Mouse (Mus musculus): ENCODE measurements around the gene Tmcc1.

Gene Tmcc1

DNA sequence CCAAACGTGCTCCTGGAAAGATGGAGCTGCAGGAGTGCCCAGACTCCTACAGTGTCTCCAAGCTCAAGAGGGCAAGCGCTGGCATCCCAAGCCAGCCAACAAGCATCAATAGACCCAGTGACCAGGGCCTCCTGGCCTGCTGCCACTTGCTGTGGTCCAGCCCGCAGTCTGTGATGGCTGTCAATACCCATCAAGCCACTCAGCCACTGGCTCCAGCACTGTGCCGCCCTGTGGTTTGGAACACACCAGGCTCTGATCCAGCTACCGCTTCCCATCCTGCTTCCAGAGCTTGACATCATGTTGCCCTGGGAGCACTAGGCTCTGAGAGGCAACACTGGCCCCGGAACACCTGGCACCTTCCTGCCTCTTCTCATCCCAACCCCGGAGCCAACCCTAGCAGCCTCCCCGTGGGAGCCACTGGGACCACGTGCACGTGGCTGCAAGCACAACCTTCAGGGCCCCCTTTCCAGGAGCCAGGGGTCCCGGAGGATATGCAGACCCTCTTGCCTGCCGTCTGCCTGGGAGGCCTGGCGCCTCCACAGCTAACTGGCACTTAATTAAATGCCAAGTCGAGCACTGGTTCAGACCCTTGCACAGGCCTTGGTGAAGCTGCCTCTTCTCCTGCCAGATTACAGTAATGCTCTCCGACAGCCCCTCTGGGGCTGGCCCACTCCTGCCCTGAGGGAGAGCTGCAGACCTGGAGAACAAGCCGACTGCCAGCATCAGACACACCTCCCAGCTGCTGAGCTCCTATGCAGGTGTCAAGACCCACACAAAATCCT, 219.2 kb downstream of the Tmcc1 start:
- peak in 1 of 2 experiments; percentile 66 for DNase-seq (ENCODE audit: inconsistent age in 2 of 2, low spot score in 1 of 2)

DNA sequence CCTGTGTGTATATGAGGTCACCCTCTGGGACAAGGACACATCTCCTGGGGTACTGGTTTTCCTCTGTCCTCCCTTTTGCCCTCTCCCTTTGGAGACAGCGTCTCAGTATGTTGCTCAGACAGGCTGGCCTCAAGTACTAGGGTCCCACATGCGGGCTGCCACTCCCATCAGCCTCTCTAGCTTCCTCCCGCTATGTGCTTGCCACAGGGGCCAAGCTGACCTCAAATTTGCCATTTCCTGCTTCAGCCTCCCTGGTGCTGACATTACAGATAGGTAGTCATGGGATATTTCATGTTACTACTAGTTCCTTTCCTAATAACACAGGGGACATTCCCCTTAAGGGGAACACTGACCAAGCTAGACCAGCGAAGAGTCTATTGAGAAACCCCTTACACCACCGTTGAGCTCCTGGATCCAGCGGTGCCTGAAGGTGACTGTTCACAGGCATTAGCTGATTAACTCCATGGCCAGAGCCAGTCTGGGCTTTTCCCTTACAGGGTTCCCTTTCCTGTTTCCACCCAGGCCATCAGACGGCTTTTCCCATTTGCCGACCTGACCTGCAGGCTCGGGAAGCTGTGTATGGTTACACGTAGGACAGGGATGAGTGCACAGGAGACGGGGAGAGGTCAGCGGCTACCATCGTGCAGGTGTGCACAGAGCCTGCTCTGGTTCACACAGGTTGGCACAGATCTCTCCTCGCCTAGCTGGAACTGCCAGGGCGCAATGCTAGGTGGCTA, 220.0 kb downstream of the Tmcc1 start:
- no peak for DNase-seq (ENCODE audit: inconsistent age in 2 of 2, low spot score in 1 of 2)

DNA sequence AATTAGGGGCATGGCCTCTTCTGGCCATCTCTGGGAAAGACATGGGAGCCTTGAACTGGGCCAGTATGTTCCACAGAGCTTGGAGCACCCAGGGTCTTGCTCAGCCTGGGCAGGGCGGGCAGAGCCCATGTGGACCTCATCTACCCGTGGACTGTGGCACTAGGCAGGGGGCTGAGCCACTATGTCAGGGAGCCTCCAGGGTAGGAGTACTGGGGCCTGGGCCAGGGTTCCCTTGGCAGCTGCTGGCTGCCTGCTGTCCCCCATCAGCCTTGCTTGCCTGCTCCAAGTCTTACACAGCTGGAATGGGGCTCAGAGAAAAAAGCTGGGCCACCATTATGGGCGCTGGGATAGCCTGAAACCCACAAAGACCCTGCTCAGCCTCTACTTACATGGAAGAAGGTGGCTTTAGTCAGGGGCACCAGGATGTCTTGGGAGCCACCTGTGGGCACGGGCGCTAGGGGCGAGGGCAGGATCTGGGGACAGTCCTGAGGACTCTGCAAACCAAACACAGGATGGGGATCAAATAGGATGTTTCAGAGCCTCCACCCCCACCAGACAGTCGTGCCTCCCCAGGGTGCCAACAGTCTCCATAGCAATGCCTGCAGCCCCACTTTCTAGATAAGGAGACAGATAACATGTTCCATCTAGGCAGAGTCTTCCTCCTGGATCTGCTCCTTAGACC, 221.1 kb downstream of the Tmcc1 start:
- DNase-seq (ENCODE audit: inconsistent age in 2 of 2, low spot score in 1 of 2) = no peak

DNA sequence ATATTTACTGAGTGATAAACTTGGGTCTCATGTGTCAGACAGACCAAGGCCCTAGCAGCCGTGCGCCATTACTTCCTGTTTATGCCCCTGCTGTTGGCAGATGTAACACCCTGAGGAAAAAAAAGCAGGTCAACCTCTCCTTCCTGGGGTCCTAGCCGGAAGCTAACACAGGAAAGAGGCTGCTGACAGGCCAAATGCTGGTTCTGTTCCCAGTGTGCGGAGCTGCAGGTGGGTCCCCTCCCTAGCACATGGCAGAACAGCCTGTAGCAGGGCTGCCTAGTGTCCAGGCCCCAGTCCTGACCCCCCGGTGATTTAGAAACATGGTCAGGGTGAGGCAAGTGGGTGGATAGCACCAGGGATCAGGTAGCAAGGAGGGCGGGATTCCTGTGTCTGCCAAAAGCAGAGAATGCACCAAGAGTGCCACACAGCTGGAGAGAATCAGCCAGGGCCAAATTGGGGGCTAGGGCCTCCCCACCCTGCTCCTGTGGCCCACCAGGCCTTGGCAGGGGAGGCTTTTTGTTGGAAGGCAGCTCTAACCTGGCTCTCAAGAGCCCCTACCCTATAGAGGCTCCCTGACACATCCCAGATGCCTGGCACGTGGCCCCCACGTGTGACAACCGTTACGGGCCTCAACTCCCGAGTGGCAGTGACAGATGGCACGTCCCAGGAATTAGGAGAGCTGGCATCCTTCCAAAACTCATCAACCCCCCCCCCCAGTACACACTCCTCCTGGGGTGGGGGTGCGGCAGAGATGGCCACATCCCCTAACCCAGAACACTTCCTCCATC, 221.8 kb downstream of the Tmcc1 start:
- DNase-seq (ENCODE audit: inconsistent age in 2 of 2, low spot score in 1 of 2) = no peak

DNA sequence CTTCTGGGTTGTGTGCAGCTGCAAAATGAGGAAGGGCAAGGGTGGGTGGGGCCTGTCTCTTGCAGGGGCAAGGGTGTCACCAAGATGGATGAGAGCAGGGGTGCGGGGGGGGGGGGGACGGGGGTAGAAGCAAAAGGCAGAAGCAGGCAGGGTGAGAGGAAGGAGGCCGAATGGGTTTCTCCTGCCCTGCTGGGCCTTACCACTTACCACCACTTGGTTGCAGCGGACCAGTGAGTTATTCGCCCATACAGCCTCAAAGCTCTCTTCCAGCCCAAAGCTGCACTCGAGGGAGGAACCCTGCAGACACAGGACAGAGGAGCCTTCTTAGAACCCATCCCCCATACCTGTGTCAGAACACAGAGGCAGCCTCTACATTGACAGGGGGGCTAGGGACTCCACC, 223.3 kb downstream of the Tmcc1 start:
- no peak for DNase-seq (ENCODE audit: inconsistent age in 2 of 2, low spot score in 1 of 2)

DNA sequence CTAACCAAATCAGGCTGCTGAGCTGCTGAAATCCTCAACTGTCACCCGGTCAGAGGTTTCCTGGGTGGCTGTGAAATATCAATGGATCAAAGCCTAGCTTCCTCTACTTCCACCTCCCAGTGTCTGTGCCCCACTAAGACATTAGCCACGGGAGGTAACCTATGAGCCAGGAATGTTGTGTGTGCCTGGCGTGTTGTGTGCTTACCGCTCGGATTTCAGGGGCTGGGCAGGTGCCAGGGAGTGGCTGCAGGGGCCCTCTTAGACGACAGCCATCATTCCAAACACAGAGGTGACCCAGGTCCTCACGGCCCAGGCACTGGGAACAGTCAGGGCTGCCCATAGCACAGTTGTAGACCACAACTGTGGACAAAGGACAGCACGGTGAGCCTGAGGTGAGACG, 224.2 kb downstream of the Tmcc1 start:
- DNase-seq (ENCODE audit: inconsistent age in 2 of 2, low spot score in 1 of 2) = no peak

DNA sequence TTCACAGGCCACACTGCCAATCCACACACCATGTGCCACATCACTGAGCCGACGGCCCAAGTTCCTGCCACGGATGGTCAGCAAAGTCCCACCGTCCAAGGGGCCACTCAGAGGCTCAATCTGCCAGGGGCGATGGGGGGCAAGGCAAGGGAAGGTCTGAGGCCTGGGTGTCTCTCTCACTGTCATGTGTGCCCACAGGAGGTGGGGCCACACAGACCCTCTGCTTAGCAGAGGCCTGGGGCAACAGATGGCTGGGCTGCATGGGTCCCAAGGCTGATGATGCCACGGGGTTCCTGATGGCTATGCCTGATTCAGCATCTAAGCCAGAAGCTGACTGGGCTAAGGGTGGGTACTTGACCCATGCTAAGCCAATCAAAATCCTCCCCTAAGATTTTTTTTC, 224.6 kb downstream of the Tmcc1 start:
- DNase-seq (ENCODE audit: inconsistent age in 2 of 2, low spot score in 1 of 2) = no peak
